Mouse (Mus musculus): ENCODE results near the gene Spag7.

Spag7 gene

DNA sequence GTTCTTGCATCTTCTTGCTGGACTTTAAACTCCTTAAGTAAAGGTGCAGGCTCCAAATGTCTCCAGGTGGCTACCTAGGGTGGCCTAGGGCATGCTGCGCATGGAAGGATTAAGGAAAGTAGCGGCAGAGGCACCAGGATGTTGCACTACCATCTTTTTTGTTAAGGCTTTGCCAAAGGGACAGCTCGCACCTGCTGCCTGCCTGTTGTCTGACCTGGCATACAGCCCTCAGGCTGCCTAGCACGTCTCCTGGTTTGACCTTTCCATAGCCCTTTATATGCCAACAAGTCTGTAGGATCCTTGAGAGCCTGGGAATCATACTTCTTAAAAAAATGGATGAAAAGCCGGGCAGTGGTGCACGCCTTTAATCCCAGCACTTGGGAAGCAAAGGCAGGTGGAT is 26.2 kb downstream of the Spag7 start:
- DNase-seq (ENCODE audit: low spot score in 2 of 2): no peak

DNA sequence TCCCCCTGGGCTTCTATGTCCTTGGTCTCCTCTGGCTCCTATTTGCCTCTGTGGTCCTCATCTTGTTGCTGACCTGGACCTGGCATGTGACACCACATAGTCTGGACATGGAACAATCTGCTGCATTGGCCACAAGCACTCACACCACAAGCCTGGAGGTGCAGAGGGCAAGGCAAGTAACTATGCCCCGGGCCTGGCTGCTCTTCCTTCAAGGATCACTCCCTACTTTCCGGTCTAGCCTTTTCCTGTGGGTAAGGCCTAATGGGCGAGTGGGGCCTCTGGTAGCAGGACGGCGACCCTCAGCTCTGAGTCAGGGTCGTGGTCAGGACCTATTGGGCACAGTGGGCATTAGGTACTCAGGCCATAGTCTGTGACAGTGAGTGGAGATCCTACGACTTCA is 28.0 kb downstream of the Spag7 start:
- no peak for DNase-seq (ENCODE audit: low spot score in 2 of 2)

DNA sequence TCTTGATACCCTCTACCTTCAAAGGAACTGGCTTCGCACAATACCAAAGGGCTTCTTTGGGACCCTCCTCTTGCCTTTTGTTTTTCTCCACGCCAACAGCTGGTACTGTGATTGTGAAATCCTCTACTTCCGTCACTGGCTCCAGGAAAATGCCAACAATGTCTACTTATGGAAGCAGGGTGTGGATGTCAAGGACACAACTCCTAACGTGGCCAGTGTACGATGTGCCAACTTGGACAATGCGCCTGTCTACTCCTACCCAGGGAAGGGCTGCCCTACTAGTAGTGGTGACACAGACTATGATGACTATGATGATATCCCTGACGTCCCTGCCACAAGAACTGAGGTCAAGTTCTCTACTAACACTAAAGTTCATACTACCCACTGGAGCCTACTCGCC is 29.2 kb downstream of the Spag7 start:
- no peak for DNase-seq (ENCODE audit: low spot score in 2 of 2)

DNA sequence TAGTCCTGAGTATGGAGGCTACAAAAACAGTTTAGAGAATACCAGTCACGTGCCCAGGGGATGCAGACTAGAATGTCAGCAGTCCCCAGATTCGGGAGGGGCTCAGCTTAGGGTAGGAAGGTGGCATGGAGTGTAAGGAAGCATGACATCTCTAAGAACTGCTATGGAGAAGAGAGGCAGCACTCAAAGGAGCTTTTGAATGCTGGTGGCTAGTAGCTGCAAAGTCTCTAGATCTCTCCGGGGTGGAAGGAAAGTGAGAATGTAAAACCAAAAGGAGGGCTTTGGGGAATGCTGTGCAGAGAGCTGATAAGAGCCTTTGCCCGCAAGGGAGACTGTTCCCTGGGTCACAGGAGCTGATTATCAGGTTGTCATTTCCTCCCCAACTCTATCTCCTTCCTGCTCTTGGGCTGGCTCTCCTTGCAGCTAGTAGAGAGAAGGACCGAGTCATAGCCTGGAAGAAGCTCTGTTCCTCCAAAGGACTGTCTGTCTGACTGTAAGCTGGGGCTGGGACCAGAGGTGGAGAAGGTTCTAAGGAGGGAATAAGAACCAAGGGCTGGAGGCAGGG is 30.4 kb downstream of the Spag7 start, which contains the start of gene Gp1ba:
Gene Gp1ba (plus strand): TSS at position 409 of the 565 bp plus-strand sequence.
- no peak for DNase-seq (ENCODE audit: low spot score in 2 of 2)

DNA sequence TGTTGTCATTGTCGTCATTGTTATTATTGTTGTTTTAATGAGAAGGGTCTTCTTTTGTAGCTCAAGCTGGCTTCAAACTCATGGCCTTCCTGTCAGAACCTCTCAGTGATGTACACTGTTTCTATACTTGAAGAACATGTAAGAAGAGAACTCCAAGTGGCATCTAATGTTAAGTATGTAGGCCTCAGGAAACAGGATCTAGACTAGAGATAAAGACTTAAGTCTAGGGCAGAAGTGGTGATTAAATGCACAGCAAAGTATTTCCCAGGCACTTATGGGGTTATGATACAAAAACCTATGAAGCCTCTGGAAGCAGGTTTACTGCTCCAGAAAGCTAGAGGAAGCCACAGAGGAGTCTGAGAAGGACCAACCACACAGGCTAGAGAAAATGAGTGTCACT is 30.9 kb downstream of the Spag7 start:
- no peak for DNase-seq (ENCODE audit: low spot score in 2 of 2)

DNA sequence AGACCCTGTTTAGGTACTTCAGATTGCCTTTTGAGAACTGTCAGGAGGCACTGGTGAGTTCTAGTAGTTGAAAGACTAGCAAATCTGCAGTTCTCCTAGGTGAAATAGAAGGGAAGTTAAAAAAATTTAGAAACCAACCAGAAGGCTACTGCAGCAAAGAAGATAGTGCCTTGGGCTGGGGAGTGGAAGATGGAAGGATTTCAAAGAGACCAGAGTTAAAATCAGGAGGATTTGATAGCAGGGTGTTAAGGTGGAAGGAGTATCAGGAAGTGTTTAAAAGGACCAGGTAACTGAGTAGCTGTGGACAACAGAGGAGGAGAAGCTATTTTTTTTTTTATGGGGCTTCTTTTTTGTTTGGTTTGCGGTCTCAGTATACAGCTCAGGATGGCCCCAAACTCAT is 31.5 kb downstream of the Spag7 start:
- no peak for DNase-seq (ENCODE audit: low spot score in 2 of 2)

DNA sequence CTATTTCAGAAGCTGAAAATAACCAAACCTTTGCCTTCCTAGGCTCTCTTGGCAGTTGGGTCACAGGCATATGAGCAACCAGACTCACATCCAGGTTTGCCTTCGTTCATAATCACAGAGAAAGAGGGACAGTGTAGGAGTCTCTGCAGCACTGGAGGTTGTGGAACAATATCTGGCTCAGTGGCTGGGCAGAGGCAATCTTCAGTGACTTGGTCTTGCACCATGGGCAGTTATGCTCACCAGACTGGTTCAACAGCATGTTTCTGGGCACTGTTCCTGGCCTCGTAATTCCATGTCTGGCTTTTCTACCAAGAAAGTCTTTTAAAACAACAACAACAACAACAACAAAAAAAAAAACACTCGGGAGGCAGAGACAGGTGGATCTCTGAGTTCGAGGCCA is 33.6 kb downstream of the Spag7 start:
- no peak for DNase-seq (ENCODE audit: low spot score in 2 of 2)

DNA sequence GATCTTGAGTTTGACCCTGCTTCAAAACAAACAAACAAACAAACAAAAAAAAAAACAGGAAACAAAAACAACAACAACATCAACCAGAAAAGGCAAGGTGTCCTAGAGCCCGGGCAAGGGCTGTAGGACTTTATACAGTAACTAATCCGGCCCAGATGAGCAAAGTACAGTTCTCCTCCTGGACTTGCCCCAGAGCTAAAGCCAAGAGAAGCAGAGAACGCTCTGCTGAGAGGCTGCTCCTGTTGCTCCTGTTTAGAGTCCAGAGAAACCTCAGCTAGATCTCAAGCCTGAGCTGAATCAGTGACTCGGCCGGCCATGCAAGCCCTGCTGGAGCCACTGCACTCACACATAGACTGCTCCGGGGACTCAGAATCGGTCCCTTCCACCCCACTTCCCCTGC is 39.1 kb downstream of the Spag7 start:
- DNase-seq (ENCODE audit: low spot score in 2 of 2): no peak

DNA sequence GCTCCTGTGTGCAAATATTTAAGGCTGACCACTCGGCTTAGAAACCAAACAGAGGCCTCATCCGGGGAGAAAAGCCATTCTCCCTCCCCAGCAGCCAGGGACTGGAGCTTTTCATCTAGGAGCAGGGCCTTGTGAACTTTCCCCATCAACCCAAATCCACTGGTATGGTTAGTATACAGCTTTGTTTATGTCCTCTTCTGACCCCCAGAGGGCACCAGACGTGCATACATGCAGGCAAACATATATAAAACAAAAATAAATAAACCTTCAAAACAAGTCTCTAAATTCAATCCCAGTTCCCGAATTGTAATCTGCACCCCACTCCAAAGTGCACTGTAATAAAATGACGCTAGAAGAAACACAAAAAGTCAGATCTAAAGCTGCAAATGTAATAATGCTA is 39.7 kb downstream of the Spag7 start:
- DNase-seq (ENCODE audit: low spot score in 2 of 2): no peak

DNA sequence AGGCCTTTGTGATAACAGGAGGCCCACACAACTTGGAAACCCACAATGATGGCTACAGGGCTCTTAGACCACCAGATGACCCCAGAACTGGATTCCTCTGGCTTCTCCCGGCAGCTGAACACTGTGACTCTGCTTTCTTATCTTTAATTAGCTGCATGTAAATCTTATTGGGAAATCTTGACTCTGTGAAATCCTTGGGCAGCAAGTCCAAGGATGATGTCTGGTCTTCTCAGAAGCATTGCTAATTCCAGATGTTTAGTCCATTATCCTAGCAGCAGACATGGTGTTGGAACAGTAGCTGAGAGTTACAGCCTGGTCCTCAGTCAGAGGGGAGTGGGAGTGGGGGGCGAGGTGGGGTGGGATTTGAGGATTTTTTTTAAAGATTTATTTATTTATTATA is 40.8 kb downstream of the Spag7 start:
- no peak for DNase-seq (ENCODE audit: low spot score in 2 of 2)

DNA sequence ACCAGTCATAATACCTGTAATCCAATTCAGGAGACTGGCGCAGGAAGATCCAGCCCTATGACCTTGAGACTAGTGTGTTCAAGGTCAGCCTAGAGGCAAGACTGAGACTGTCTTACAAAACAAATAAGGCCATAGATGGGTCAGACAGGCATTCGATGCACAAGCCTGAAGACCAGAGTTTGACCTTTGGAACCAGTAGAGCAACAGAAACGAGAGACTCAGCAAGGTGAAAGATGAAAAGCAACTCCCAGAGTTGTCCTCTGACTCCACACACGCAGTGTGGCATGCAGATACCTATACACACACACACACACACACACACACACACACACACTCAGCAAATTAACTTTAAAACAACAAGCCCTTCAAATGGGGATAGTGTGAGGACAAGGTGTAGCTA is 42.3 kb downstream of the Spag7 start:
- no peak for DNase-seq (ENCODE audit: low spot score in 2 of 2)

DNA sequence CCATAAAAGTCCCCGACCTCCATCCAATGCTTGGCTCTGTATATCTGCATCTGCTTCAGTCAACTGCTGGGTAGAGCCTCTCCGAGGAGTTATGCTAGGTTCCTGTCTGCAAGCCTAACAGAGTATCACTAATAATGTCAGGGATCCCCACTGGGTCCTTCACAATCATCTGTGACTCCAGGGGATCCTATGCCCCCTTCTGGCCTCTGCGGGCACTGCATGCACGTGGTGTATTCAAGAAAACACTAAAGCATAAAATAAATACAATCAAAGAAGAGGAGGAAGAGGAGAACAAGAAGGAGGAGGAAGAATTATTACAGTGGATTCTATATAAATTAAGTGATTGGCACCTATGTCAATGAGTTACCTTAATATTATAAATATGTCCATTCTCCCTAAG is 43.7 kb downstream of the Spag7 start:
- DNase-seq (ENCODE audit: low spot score in 2 of 2): no peak

DNA sequence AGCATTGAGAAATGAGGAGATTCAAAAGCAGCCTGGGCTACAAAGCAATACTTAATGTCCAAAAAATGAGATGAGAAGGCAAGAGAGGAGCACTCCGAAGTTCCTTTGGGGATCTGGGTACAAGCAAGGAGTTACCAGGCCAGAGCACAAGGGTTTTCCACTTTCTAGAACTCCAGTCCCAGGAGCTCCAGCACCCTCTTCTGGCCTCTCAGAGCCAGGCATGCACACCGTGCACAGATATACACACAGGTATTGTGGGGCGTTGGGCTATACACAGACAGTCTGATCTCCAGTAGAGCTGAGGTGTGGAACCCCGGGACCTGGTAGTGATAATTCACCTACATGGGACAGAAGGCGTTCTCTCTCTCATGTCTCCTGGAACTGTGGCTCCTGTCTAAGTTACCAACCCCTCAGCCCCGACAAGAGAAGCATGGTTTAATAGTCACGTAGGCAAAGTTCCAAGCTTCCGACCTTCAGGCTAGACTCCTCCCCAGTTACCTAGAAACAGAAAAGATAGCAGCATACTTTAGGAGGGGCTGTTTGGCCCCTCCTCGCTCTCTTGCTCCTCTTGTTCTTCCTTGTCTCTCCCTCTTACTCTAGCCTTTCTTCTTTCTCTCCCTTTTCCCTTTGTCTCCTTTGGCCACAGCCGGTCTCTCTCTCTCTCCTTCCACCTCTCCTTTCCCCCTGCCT is 46.0 kb downstream of the Spag7 start:
- DNase-seq (ENCODE audit: low spot score in 2 of 2): no peak

DNA sequence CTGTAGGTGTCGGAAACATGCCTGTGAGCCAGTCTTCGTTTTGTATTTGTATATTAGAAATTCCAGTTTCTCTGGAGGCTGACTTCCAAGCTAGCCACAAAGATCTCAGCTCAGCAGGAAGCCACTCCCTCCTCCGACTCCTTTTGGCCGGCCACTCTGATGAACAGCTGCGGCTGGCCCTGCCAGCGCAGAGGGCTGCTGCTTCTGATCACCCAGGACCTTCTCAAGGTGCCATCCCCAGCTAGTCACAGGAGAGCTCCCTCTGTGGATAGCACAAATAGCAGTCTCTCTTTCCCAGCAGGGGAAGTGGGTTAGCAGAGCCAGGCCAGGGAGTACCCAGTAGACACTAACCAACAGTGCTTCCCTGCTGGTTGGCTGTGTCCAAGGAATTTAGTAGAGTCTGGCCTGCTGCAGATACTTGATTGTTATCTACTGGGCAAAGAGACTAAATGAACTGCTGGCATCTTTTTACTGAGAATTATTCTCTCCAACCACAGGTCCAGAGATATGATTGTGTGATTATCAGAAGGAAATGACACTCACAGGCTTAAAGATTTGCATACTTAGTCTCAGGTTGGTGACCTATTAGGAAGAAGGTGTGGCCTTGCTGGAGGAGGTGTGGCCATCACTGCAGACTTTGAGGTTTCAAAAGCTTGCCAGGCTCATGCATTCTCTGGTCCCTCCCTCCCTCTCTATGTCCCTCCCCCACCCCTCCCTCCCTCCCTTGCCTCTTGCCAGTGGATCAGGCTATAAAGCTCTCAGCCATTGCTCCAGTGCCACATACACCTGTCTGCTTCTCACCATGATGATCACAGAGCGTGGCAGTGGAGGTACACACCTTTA is 47.0 kb downstream of the Spag7 start:
- DNase-seq (ENCODE audit: low spot score in 2 of 2): no peak

DNA sequence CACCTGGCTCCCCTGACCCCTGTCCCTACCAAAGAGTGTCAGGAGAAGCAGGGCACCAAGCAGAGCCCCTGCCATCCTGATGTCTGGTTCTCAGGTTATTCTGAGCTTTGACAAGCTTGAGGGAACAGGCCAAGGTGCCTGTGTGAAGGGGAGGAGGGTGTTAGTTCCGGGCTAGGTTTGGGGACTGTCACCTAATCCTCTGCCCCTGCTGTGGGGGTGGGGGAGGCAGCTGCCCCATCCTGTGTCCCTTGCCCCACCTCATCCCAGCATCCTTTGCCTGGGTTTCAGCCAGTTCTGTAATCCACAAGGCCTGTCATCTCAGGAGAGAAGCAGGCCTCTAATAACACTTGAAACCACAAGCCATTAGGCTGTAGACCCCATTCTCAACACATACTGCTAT is 50.1 kb downstream of the Spag7 start, which contains the start of gene Chrne:
Gene Chrne (minus strand): TSS at position 116 of the 400 bp plus-strand sequence.
- no peak for DNase-seq (ENCODE audit: low spot score in 2 of 2)

DNA sequence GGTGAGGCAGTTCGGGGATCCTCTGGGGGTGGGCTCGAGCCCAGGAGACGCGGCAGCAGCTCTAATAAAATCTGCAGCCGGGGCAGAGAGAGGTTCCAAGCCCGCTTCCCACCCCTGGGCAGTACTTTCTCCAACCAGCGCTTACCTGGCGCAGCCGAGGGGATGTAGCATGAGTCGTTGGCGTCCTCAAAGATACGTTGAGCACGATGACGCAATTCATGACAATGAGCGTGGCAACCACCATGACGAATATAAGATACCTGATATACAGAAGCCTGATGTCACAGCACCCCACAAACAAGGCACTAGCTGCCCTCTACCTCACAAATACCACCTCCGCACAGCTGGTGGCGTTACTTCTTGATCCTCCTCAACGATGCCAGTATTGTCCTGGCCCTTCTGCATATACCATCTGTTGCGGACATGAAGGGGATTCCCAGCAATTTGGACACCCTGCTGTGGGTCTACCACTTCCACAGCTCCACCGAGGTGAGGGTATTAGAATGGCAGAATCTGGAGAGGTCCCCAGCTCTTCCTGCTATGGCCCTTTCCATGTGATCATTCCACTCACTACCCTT is 53.6 kb downstream of the Spag7 start, which contains the start of gene 4930544D05Rik:
Gene 4930544D05Rik (plus strand): TSS at position 333 of the 578 bp plus-strand sequence.
- no peak for DNase-seq (ENCODE audit: low spot score in 2 of 2)

DNA sequence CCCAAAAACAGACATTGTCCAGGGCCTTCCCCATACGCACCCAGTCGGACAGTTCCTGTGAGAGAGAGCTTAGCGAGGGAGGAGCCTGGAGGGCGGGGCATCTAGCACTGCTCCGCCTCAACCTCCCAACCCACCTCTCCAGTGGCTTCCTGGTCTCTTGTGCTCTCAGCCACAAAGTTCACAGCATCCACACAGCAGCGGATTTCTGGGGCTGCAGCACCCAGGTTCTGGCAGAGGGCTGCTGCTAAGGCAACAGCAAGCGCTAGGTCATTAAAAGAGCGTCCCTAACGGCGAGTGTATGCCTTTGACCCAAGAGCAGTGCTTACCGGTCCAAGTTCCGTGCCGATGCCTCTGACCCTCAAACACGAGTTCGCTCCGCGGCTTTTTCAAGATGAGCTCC is 54.1 kb downstream of the Spag7 start:
- DNase-seq (ENCODE audit: low spot score in 2 of 2): peak in 1 of 2 experiments; percentile 37

Data from frontal cortex, postnatal 14 days (tissue).